15 mouse cellular contexts compared by ENCODE assay signal in the genomic region with DNA sequence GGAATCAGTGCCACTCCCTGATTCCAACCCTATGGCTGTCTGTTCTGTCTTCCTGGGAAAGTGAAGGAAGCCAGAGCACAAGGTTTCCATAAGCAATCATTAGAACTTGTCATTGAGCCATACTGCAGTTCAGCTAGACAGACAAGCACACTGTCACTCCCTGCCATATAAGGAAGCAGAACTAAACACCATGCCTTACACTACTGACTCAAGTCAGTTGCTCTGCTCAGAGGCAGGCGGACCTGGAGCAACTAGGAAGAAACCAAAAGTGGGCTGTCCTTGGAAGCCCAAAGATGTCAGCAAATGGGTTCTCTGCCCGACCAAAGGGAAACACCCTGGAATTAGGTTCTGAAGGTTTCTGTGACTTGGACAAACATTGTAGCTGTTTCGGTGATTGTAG. TPM values are rescaled to one million over a fixed set of nuclear protein-coding genes. Genes with fewer than 3 reads are reported as not detected.
DNase-seq lines count a peak whose midpoint lies in the region; ATAC-seq and TF ChIP-seq lines count a peak whose summit lies in the region.
"Had no signal": no experiment of that assay in that cellular context is flagged by ENCODE, and none has a peak within 500 bp of the region (broad histone marks: within the 10 kb centered on the region; RNA-seq: fewer than 3 reads in every experiment).

No protein-coding gene starts in this region.

- H3K36me3 ChIP-seq in heart, embryonic 13.5 days, result peaks cover 4% of the 10 kb centered on the region; the same call in 1 of the 2 replicates
- H3K36me3 ChIP-seq in lung, embryonic 15.5 days, result no peaks in the 10 kb centered on the region
- no peaks in the 10 kb centered on the region for H3K36me3 ChIP-seq in stomach, embryonic 15.5 days
- no peaks in the 10 kb centered on the region for H3K36me3 ChIP-seq in limb, embryonic 10.5 days
- H3K36me3 ChIP-seq: limb, embryonic 15.5 days had no signal

- H3K27me3 ChIP-seq in heart, embryonic 13.5 days (replicated peaks), result no peaks in the 10 kb centered on the region
- no peaks in the 10 kb centered on the region for H3K27me3 ChIP-seq in lung, embryonic 15.5 days
- H3K27me3 ChIP-seq in stomach, embryonic 15.5 days (replicated peaks), result no peaks in the 10 kb centered on the region
- no peaks in the 10 kb centered on the region for H3K27me3 ChIP-seq in limb, embryonic 10.5 days (ENCODE audit: low read depth, poor library complexity, severe bottlenecking)
- H3K27me3 ChIP-seq: limb, embryonic 15.5 days had no signal

- H3K9ac ChIP-seq in heart, embryonic 13.5 days, result no peak overlapping the region
- no peak overlapping the region for H3K9ac ChIP-seq in lung, embryonic 15.5 days
- H3K9ac ChIP-seq in stomach, embryonic 15.5 days, result no peak overlapping the region
- H3K9ac ChIP-seq: hindbrain, embryonic 14.5 days; limb, embryonic 15.5 days had no signal

- peak overlapping the region; percentile 69; the same call in 1 of the 2 replicates for H3K4me2 ChIP-seq in heart, embryonic 13.5 days
- no peak overlapping the region for H3K4me2 ChIP-seq in lung, embryonic 15.5 days
- H3K4me2 ChIP-seq in stomach, embryonic 15.5 days, result no peak overlapping the region
- H3K4me2 ChIP-seq: hindbrain, embryonic 14.5 days; limb, embryonic 15.5 days had no signal

- H3K4me3 ChIP-seq in heart, embryonic 13.5 days, result no peak overlapping the region
- no peak overlapping the region for H3K4me3 ChIP-seq in lung, embryonic 15.5 days
- H3K4me3 ChIP-seq in embryonic fibroblast, embryonic 13.5 days (ENCODE audit: insufficient read depth, low read length), result no peak overlapping the region
- H3K4me3 ChIP-seq in stomach, embryonic 15.5 days (replicated peaks), result no peak overlapping the region
- H3K4me3 ChIP-seq in limb, embryonic 10.5 days, result no peak overlapping the region
- H3K4me3 ChIP-seq: limb, embryonic 15.5 days had no signal

- H3K4me1 ChIP-seq in heart, embryonic 13.5 days, result peaks cover 94% of the 10 kb centered on the region
- peaks cover 73% of the 10 kb centered on the region for H3K4me1 ChIP-seq in lung, embryonic 15.5 days
- H3K4me1 ChIP-seq in embryonic fibroblast, embryonic 13.5 days (ENCODE audit: control insufficient read depth, insufficient read depth, low read length), result peaks cover 50% of the 10 kb centered on the region
- H3K4me1 ChIP-seq in stomach, embryonic 15.5 days, result peaks cover 33% of the 10 kb centered on the region
- peaks cover 50% of the 10 kb centered on the region for H3K4me1 ChIP-seq in limb, embryonic 10.5 days

- TF ChIP-seq CTCF in embryonic fibroblast, embryonic 13.5 days (IDR thresholded peaks at IDR 0.05; ENCODE audit: borderline replicate concordance, insufficient read depth, low read length), result no peak

- 50% methylated on average over 3 of the region's 3 CpGs for WGBS in heart, embryonic 13.5 days
- WGBS in lung, embryonic 15.5 days, result 72% methylated on average over 3 of the region's 3 CpGs
- WGBS in stomach, embryonic 15.5 days, result 74% methylated on average over 3 of the region's 3 CpGs
- 86% methylated on average over 3 of the region's 3 CpGs for WGBS in limb, embryonic 10.5 days

- no peaks in the 10 kb centered on the region for H3K9me3 ChIP-seq in heart, embryonic 13.5 days
- no peaks in the 10 kb centered on the region for H3K9me3 ChIP-seq in lung, embryonic 15.5 days
- H3K9me3 ChIP-seq in stomach, embryonic 15.5 days, result no peaks in the 10 kb centered on the region
- H3K9me3 ChIP-seq in limb, embryonic 10.5 days (replicated peaks), result no peaks in the 10 kb centered on the region
- H3K9me3 ChIP-seq: limb, embryonic 15.5 days had no signal

- DNase-seq in heart, postnatal 10 days, result no peak
- no peak for DNase-seq in lung, adult 18-20 months
- DNase-seq in limb, embryonic 10.5 days (ENCODE audit: low spot score), result no peak
- no peak for DNase-seq in T-cell, adult 2 months (ENCODE audit: low spot score)
- DNase-seq: adrenal gland, postnatal 10 days; kidney, postnatal 14 days; midbrain, embryonic 14.5 days had no signal

- ATAC-seq in heart, embryonic 13.5 days (ENCODE audit: extremely low read depth, insufficient number of reproducible peaks, low FRiP score, low TSS enrichment), result no peak
- peak; percentile 43; the same call in 1 of the 2 replicates for ATAC-seq in lung, embryonic 15.5 days (ENCODE audit: borderline replicate concordance, extremely low read depth, low FRiP score, low TSS enrichment)
- peak; percentile 41; the same call in 1 of the 2 replicates for ATAC-seq in stomach, embryonic 15.5 days (ENCODE audit: insufficient read depth, low FRiP score, low read depth)
- ATAC-seq: CD4-positive, CD25-positive, alpha-beta regulatory T cell, adult 4 months had no signal

- intact Hi-C loops in heart, postnatal 10 days (cut with DNase I), result no loop called here

- peak overlapping the region; percentile 96 for H3K27ac ChIP-seq in heart, embryonic 13.5 days (replicated peaks)
- H3K27ac ChIP-seq in lung, embryonic 15.5 days, result peak overlapping the region; percentile 93
- peak overlapping the region; percentile 88 for H3K27ac ChIP-seq in embryonic fibroblast, embryonic 13.5 days (ENCODE audit: insufficient read depth, low read length)
- H3K27ac ChIP-seq in stomach, embryonic 15.5 days, result peak overlapping the region; percentile 84
- no peak overlapping the region for H3K27ac ChIP-seq in limb, embryonic 10.5 days
- H3K27ac ChIP-seq: hindbrain, embryonic 14.5 days had no signal

- TF ChIP-seq POLR2A in embryonic fibroblast, embryonic 13.5 days (IDR thresholded peaks at IDR 0.05; ENCODE audit: low read depth, low read length), result peak; percentile 14; the same call in 1 of the 2 replicates

RNA-seq across cellular contexts. Expression of gene Cald1, which starts 10.3 kb away (rescaled TPM):
- 165 and 173 TPM in 2 replicates for polyA plus RNA-seq in heart, embryonic 13.5 days (2015; fragmentation: Nextera tagmentation; extraction: Ambion mirVana)
- 10 to 100 TPM; 88.0 to 92.1 TPM for total RNA-seq in heart, postnatal 10 days (2021)
- 292 and 299 TPM in 2 replicates for polyA plus RNA-seq in lung, embryonic 15.5 days (2015; fragmentation: Nextera tagmentation; extraction: Ambion mirVana)
- polyA plus RNA-seq in embryonic fibroblast, embryonic 13.5 days (2011; ENCODE audit: insufficient read length, low read depth, missing spikeins), result 1,420 and 1,765 TPM in 2 replicates
- 396 and 401 TPM in 2 replicates for polyA plus RNA-seq in stomach, embryonic 15.5 days (2015; fragmentation: Nextera tagmentation; extraction: Ambion mirVana)
- 89.4 and 131 TPM in 2 replicates for polyA plus RNA-seq in limb, embryonic 10.5 days (2016; fragmentation: Nextera tagmentation; extraction: Ambion mirVana)
- total RNA-seq: common myeloid progenitor, adult 5-6 weeks had no signal
